Mouse (Mus musculus): ENCODE measurements at regions not wholly inside any gene's neighbourhood (a gene's known extent, or its start where the extent isn't known, plus 50 kb on each side); places are given as distances from the start of the nearest gene placed in this dataset.

DNA sequence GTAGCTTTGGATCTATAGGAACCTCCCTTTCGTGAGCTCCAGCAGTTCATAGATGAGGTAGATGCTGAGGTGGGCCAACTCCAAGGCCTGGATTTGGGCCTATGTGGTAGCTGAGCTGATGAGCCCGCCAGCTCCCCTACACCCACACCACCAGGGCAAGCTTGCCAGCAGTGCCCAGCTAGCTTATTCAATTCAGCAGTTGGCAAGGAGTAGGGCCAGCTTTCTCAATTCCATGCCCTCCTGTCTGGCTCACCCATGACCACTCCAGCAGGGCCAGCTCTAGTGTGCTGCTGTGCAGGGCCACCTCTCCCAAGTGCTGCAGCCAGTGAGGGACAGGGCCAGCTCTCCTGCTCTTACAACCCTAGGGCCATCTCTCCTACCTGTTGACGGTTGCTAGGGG, 97.1 kb upstream of the Tbc1d2b start:
- DNase-seq (ENCODE audit: inconsistent age in 2 of 2, low spot score in 1 of 2), result no peak

DNA sequence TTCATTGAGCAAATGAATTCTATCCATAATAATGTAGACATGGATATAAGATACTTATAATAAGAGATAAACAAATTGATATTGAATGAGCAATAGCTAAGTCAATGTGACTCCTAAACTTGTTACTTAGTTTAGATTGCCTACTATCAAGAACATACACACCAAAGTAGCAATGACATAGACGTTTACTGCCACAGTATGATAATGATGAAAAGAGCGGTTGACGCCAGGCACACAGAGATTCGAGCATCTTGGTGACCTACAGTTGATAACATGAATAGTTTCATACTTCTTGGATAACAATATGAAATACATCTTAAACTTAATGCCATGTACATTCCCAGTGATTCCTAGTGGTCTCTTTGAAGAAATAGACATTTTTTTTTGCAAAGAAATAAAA, 55.9 kb upstream of the Tbc1d2b start:
- no peak for DNase-seq (ENCODE audit: inconsistent age in 2 of 2, low spot score in 1 of 2)

Measured in adrenal gland, adult (tissue).